Mouse (Mus musculus) stomach, postnatal 0 days (tissue): ENCODE data around the gene Olfr545.

Experiments
- CTCF ChIP-seq: IDR thresholded peaks from 2 replicates; pipeline ENCODE4 v1.5.1; 2016; ENCODE audit warnings: antibody characterized with exemption, low read depth, mild to moderate bottlenecking, moderate library complexity
- EP300 ChIP-seq: optimal IDR thresholded peaks from 2 replicates; pipeline ENCODE3; 2016; ENCODE audit warnings: antibody characterized with exemption

DNA sequence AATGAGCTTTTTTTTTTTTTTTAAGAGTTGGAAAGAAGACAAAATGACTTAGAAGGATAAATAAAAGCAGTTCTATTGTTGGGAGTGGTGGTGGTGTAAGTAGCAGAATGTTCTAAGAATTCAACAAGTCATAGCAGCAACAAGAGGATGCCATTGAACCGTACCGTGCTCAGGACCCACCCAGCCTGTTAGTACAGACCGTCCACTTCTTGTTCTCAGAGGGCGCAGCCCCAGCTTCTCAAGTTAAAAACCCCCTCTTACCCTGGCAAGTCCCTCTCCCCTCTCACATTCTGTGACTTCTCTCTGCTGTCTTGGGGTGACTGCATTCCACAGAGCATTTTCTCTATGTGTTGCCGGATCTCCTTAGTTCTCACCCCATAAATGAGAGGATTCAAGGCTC, 22.8 kb downstream of the Olfr545 start:
- TF ChIP-seq CTCF: no peak
- no peak for TF ChIP-seq EP300
